Mouse (Mus musculus): ENCODE results near the gene Alcam. TPM values are rescaled to one million over a fixed set of nuclear protein-coding genes. Genes with fewer than 3 reads are reported as not detected.

The Alcam gene
- 15.2 and 16.1 TPM in 2 replicates for polyA plus RNA-seq (2015; fragmentation: Nextera tagmentation; extraction: Ambion mirVana)

DNA sequence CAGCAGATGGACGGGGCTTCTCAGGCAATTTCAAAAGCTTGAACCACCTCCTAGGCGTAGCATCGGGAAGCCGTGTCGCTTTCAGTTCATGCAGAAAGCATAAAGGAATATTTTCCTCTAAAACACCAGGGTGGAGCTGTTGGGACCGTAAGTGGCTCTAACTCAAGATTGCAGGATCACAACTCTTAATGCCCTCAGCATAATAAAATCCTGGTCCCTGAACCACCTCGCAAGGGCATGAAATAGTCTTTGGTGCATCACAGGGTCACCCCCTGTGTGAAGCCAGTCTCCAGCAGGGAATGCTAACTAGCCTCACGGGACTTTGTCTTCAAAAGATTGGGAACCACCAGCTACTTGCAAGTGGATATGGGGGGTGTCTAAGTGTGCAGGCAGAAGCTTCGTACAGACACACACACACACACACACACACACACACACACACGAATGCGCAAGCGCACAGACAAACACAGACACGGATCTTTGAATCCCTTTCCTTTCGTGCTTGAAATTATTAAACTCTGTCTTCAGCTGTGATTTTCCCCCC, at the start of gene Alcam:
TSS of gene Alcam (minus strand) at position 104 of the 544 bp plus-strand sequence.
- peak within 1 kb of the TSS; percentile 66 for H3K9ac ChIP-seq
- H3K27ac ChIP-seq = peak within 1 kb of the TSS; percentile 4; the same call in 1 of the 2 replicates
- no peak for ATAC-seq
- H3K4me2 ChIP-seq = peak within 1 kb of the TSS; percentile 82
- peak within 1 kb of the TSS; percentile 55 for H3K4me3 ChIP-seq
- under 1% methylated on average over 14 of the region's 14 CpGs for WGBS
- peaks cover 38% of the 10 kb centered on the region for H3K4me1 ChIP-seq
- no peaks in the 10 kb centered on the region for H3K9me3 ChIP-seq (replicated peaks)
- H3K36me3 ChIP-seq (ENCODE audit: poor library complexity, severe bottlenecking) = no peaks in the 10 kb centered on the region
- no peaks in the 10 kb centered on the region for H3K27me3 ChIP-seq

DNA sequence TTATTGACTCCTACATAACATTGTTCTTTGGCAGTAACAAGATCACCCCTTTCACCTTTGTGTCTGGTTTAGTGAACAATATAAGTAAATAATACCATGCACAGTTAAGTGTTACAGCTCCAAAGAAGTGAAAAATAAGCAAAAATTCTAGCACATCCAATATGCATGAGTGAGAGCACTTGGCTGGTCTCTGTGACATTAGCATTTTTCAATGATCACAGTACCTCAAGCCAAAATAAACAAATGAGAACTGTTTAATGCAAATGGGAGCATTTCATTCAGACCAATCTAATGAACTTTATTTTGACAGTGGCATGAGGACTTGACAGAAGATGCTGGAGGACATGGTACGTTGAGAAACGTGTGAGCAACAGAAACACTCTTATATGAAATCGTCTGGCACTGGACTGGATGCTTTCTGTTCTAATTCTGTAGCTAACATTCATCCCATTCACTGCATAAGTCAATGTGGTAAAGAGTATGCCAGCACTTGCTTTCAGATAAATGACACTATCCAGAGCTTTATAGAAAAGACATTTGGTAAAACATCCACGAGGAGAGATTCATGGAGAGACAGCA, 45.0 kb upstream of the Alcam start:
- no peak overlapping the region for H3K27ac ChIP-seq
- no peaks in the 10 kb centered on the region for H3K27me3 ChIP-seq
- no peaks in the 10 kb centered on the region for H3K36me3 ChIP-seq (ENCODE audit: poor library complexity, severe bottlenecking)
- H3K4me2 ChIP-seq = no peak overlapping the region
- peak; percentile 65; the same call in 1 of the 2 replicates for ATAC-seq
- H3K4me3 ChIP-seq = no peak overlapping the region
- 70% methylated on average over 4 of the region's 4 CpGs for WGBS
- H3K9me3 ChIP-seq (replicated peaks) = no peaks in the 10 kb centered on the region
- no peaks in the 10 kb centered on the region for H3K4me1 ChIP-seq
- no peak overlapping the region for H3K9ac ChIP-seq

DNA sequence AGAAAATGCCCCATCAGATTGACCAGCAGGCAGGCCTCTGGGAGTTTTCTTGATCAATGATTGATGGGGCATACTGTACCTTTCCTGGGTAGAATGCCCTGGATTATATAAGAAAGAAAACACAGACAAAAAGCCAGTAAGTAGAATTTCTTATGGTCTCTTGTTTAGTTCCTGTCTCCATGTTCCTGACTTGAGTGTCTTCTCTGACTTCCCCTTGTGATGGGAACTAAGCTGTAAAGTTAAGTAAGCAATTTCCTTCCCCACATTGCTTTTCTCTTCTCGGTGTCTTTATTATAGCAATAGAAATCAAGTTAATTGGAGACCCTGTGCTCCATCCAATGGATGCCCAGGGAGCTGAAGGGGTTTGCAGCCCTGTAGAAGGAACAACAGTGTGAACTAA, 36.7 kb upstream of the Alcam start:
- H3K9ac ChIP-seq = no peak overlapping the region
- 77% methylated on average over 1 of the region's 1 CpGs for WGBS
- no peak for ATAC-seq

DNA sequence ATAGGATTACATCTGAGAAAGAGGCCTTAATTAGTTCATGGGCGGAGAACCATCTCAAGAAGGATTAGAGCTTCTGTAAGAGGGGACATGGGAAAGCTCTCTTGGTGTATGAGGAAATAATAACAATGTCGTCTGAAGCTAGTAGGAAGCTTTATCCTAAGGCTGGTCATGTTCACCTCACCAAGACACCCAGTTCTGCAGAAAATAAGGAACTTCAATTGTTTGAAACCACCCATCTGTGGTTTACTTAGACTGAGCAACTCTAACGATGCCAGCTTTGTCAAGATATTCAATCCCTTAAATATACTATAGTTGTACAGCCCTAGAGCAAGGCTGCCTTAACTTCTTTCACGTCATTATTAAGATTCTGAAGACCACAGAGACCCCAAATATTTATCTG, 20.4 kb upstream of the Alcam start:
- WGBS = 47% methylated on average over 4 of the region's 4 CpGs
- no peaks in the 10 kb centered on the region for H3K4me1 ChIP-seq

More for the DNA sequence above, 36.7 kb upstream of the Alcam start:
- Histone ChIP-seq H3K4me1 (no peaks in the 10 kb centered on the region), H3K36me3 (ENCODE audit: poor library complexity, severe bottlenecking) (no peaks in the 10 kb centered on the region), H3K9me3 (replicated peaks) (no peaks in the 10 kb centered on the region), H3K4me2 (no peak overlapping the region), H3K27ac (no peak overlapping the region), H3K27me3 (no peaks in the 10 kb centered on the region), H3K4me3 (no peak overlapping the region)

DNA sequence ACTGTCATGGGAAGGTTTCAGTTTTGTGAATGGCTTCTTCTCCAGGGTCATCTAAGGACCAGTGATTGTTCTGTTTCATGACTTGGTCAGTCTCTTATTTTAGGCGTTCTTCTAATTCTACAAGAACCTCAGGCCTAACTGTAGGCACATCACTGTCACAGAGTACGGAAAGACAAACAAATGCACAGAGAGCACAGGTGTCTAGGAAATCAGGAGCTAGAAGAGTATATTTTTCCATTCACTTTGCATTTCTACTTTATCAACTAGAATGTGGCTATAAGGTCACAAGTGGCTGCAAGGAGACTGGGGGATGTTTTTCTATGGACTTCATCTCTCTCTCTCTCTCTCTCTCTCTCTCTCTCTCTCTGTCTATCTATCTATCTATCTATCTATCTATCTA, 19.2 kb upstream of the Alcam start:
- Histone ChIP-seq H3K27ac (no peak overlapping the region), H3K27me3 (no peaks in the 10 kb centered on the region)

More for the DNA sequence above, 20.4 kb upstream of the Alcam start:
- Histone ChIP-seq H3K36me3 (ENCODE audit: poor library complexity, severe bottlenecking) (no peaks in the 10 kb centered on the region), H3K4me2 (no peak overlapping the region), H3K9me3 (replicated peaks) (no peaks in the 10 kb centered on the region), H3K27me3 (no peaks in the 10 kb centered on the region), H3K4me3 (no peak overlapping the region), H3K27ac (no peak overlapping the region), H3K9ac (no peak overlapping the region)
- no peak for ATAC-seq

DNA sequence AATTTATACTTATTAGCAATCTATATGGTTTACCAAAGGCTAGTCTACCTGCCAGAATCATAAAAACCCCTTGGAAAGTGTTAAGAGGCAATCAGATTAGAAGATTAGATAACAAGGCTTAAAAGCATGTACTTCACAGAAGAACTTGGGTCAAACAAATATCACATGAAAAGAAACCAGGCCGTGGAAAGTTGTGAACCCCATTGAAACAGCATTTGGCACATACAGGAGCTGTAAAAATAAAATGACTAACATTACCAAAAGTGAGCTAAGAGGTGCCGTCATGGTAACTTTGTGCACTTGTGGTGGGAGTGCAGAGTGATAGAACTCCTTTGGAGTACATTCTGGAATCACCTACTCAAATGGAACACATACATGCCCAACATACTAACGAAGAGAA, 18.8 kb upstream of the Alcam start:
- H3K9me3 ChIP-seq (replicated peaks) = no peaks in the 10 kb centered on the region
- H3K4me2 ChIP-seq = no peak overlapping the region
- no peak overlapping the region for H3K27ac ChIP-seq
- 94% methylated on average over 3 of the region's 3 CpGs for WGBS
- H3K9ac ChIP-seq = no peak overlapping the region
- ATAC-seq = no peak
- H3K36me3 ChIP-seq (ENCODE audit: poor library complexity, severe bottlenecking) = no peaks in the 10 kb centered on the region
- no peaks in the 10 kb centered on the region for H3K4me1 ChIP-seq
- H3K27me3 ChIP-seq = no peaks in the 10 kb centered on the region
- H3K4me3 ChIP-seq = no peak overlapping the region

More for the DNA sequence above, 19.2 kb upstream of the Alcam start:
- Histone ChIP-seq H3K4me3 (no peak overlapping the region), H3K9ac (no peak overlapping the region), H3K4me1 (no peaks in the 10 kb centered on the region), H3K9me3 (replicated peaks) (no peaks in the 10 kb centered on the region), H3K36me3 (ENCODE audit: poor library complexity, severe bottlenecking) (no peaks in the 10 kb centered on the region), H3K4me2 (no peak overlapping the region)
- 93% methylated on average over 2 of the region's 2 CpGs for WGBS
- no peak for ATAC-seq

DNA sequence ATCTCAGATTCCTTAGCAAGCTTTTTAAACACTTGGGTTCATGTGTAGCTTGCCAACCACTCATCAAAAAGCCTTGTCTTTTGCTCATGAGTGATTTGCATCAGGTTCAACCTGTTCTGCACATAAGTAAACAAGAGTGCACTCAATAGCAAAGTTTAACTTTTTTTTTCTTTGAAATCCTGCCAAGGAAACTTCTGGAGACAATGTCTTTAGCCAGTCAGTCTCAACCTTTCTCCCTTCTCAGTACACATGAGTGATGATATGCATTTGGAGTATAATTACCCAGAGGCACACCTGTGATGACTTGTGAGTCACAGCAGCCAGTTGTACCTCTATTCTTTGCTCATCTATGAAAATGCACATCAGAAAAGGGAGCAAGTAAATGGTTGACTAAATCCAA, 18.2 kb upstream of the Alcam start:
- Histone ChIP-seq H3K9me3 (replicated peaks) (no peaks in the 10 kb centered on the region), H3K4me3 (no peak overlapping the region), H3K36me3 (ENCODE audit: poor library complexity, severe bottlenecking) (no peaks in the 10 kb centered on the region), H3K27ac (no peak overlapping the region), H3K27me3 (no peaks in the 10 kb centered on the region), H3K4me1 (no peaks in the 10 kb centered on the region), H3K9ac (no peak overlapping the region), H3K4me2 (no peak overlapping the region)
- no peak for ATAC-seq

DNA sequence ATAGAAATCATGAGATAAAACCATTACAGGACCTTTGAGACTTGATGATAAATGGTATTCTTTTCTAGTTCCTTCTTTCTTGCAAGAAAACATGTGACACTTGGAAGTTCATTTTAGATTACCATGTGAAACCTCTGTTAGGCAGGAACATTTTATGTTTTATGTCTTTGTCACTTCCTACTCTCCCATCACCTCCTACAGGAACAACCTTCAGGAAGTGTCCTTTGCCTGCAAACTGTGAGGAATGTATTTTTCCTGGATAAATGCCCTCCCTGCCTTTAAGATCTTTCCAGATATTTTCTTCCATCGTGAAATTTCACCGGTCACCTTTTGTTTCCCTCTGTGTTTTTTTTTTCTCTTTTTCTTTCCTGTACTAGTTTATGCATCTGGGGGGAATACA, 17.0 kb upstream of the Alcam start:
- 96% methylated on average over 2 of the region's 2 CpGs for WGBS
- H3K27me3 ChIP-seq = no peaks in the 10 kb centered on the region
- no peak overlapping the region for H3K9ac ChIP-seq

DNA sequence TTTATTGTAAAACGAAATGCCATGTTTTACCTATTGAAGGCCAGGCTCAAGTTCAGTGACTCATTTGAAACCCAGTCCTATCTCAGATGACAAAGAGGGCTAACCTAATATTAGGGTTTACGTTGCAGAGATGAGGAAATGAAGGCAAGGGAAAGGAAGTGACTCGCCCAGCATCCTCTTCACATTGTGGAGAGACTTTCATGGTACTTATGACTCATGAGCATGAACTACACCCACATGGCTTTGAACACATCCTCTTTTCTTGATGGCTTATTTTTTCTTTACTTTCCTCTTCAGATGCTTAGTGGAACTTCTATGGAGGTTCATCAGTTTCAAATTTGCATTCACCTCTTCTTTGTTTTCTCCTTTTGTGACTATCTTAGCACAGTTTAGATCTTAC, 16.4 kb upstream of the Alcam start:
- no peak for ATAC-seq
- Histone ChIP-seq H3K9me3 (replicated peaks) (no peaks in the 10 kb centered on the region), H3K4me3 (no peak overlapping the region), H3K27ac (no peak overlapping the region), H3K4me1 (no peaks in the 10 kb centered on the region), H3K27me3 (no peaks in the 10 kb centered on the region), H3K9ac (no peak overlapping the region), H3K36me3 (ENCODE audit: poor library complexity, severe bottlenecking) (no peaks in the 10 kb centered on the region), H3K4me2 (no peak overlapping the region)
- 82% methylated on average over 3 of the region's 3 CpGs for WGBS

More for the DNA sequence above, 17.0 kb upstream of the Alcam start:
- Histone ChIP-seq H3K9me3 (replicated peaks) (no peaks in the 10 kb centered on the region), H3K4me1 (no peaks in the 10 kb centered on the region), H3K4me2 (no peak overlapping the region), H3K27ac (no peak overlapping the region), H3K36me3 (ENCODE audit: poor library complexity, severe bottlenecking) (no peaks in the 10 kb centered on the region), H3K4me3 (no peak overlapping the region)
- no peak for ATAC-seq

DNA sequence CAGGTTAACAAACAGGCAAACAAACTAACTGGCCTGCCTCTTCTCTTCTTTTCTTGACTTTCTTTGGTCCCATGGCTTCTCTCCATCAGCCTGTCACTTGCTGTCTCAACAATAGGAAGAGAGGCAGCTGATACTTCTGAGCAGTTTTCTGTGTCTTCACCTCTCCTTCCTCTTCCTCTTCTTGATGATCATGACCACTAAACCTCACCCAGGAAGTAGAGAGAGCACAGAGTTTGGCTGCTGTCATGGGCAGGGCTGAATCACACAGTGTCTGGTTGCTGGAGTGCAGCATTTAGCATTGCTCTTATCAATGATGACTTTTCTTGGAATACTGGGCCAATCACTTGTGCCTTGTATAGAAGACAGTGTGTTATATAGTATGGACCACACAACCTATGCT, 14.6 kb upstream of the Alcam start:
- H3K36me3 ChIP-seq (ENCODE audit: poor library complexity, severe bottlenecking) = no peaks in the 10 kb centered on the region
- H3K27me3 ChIP-seq = no peaks in the 10 kb centered on the region
- H3K4me2 ChIP-seq = no peak overlapping the region
- H3K4me1 ChIP-seq = no peaks in the 10 kb centered on the region
- H3K4me3 ChIP-seq = no peak overlapping the region
- ATAC-seq = no peak
- H3K27ac ChIP-seq = no peak overlapping the region
- no peak overlapping the region for H3K9ac ChIP-seq
- no peaks in the 10 kb centered on the region for H3K9me3 ChIP-seq (replicated peaks)

DNA sequence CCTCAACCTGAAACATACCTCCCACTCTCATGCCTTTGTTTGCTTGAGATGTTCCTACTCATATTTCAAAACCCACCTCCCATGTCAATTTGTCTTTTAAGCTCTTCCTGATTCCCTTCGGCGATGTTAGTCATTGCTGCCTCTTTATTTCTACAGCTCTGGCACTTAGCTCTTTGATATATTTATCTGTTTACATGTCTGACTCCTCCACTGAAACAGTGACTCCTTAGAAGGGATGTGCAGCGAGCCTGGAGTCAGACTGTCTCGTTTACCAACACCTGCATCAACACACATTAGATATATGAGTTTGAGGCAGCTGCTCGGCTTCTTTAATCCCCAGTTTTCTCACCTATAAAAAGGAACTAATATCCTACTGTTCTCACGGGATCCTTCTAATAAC, 12.9 kb upstream of the Alcam start:
- Histone ChIP-seq H3K9me3 (replicated peaks) (no peaks in the 10 kb centered on the region), H3K9ac (no peak overlapping the region), H3K4me2 (no peak overlapping the region), H3K4me1 (no peaks in the 10 kb centered on the region), H3K4me3 (no peak overlapping the region), H3K27ac (no peak overlapping the region), H3K36me3 (ENCODE audit: poor library complexity, severe bottlenecking) (no peaks in the 10 kb centered on the region), H3K27me3 (no peaks in the 10 kb centered on the region)
- WGBS = 87% methylated on average over 6 of the region's 6 CpGs
- no peak for ATAC-seq

DNA sequence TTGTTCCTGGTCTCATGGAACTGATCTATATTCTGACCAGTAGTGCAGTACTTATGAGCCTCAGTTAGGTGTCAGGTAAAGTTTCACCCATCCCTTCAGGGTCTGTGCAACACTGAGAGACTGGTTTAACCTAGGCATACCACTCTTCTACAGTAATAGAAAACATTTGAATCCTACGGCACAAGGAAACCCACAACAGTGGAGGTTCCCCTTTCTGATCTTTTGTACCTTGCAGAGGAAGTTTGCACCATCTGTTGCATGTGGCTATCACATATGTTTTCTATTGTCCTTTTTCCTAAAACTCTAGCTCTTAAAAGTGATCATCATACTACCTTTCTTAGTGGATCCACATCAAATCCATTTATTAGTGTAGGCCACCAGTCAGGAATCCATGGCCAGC, 10.7 kb upstream of the Alcam start:
- H3K9ac ChIP-seq = no peak overlapping the region
- H3K27me3 ChIP-seq = no peaks in the 10 kb centered on the region
- H3K4me1 ChIP-seq = no peaks in the 10 kb centered on the region
- no peaks in the 10 kb centered on the region for H3K9me3 ChIP-seq (replicated peaks)
- no peak for ATAC-seq
- no peak overlapping the region for H3K27ac ChIP-seq
- 100% methylated on average over 1 of the region's 1 CpGs for WGBS
- no peaks in the 10 kb centered on the region for H3K36me3 ChIP-seq (ENCODE audit: poor library complexity, severe bottlenecking)
- no peak overlapping the region for H3K4me2 ChIP-seq
- H3K4me3 ChIP-seq = no peak overlapping the region
